In genomic region chr15:91314402-91315318, GRCm38 (mm10) we compare ENCODE assay signal across 10 mouse cellular contexts.
DNase-seq lines count a peak whose midpoint lies in the region; ATAC-seq and TF ChIP-seq lines count a peak whose summit lies in the region.
"Had no signal": no experiment of that assay in that cellular context is flagged by ENCODE, and none has a peak within 500 bp of the region (broad histone marks: within the 10 kb centered on the region; RNA-seq: fewer than 3 reads in every experiment).

No protein-coding gene starts in this region.

- peak overlapping the region; percentile 50 for H3K27ac ChIP-seq in gastrocnemius, adult 2 months
- peak overlapping the region; percentile 42; the same call in 1 of the 2 replicates for H3K27ac ChIP-seq in heart, embryonic 16.5 days (ENCODE audit: low read length)
- H3K27ac ChIP-seq in limb, embryonic 14.5 days (replicated peaks; ENCODE audit: low read depth, low read length), result no peak overlapping the region
- H3K27ac ChIP-seq: embryonic facial prominence, embryonic 13.5 days; heart, adult 2 months had no signal

- H3K27me3 ChIP-seq in heart, embryonic 16.5 days (ENCODE audit: control insufficient read depth, insufficient read depth, low read length), result no peaks in the 10 kb centered on the region
- no peaks in the 10 kb centered on the region for H3K27me3 ChIP-seq in limb, embryonic 14.5 days (ENCODE audit: control insufficient read depth, insufficient read depth, low read length)
- H3K27me3 ChIP-seq: embryonic facial prominence, embryonic 13.5 days had no signal

- H3K4me1 ChIP-seq in heart, embryonic 16.5 days (ENCODE audit: control insufficient read depth, insufficient read depth, low read length), result no peaks in the 10 kb centered on the region
- H3K4me1 ChIP-seq in limb, embryonic 14.5 days (ENCODE audit: control insufficient read depth, insufficient read depth, low read length), result peaks cover 10% of the 10 kb centered on the region

- H3K4me2 ChIP-seq in heart, embryonic 16.5 days (ENCODE audit: low read depth, low read length), result peak overlapping the region; percentile 12
- H3K4me2 ChIP-seq in limb, embryonic 14.5 days (replicated peaks; ENCODE audit: low read depth, low read length, severe bottlenecking), result peak overlapping the region; percentile 11; the same call in 1 of the 2 replicates
- H3K4me2 ChIP-seq: embryonic facial prominence, embryonic 13.5 days had no signal

- WGBS in heart, embryonic 16.5 days, result 76% methylated on average over 19 of the region's 19 CpGs
- WGBS in limb, embryonic 14.5 days, result 40% methylated on average over 19 of the region's 19 CpGs

- intact Hi-C loops in gastrocnemius, adult 2 months (cut with DNase I), result no loop called here
- intact Hi-C loops in gastrocnemius, postnatal 36 days (cut with DNase I), result no loop called here
- intact Hi-C loops in left cerebral cortex, postnatal 36 days (cut with DNase I), result no loop called here

- H3K4me3 ChIP-seq in gastrocnemius, adult 2 months, result peak overlapping the region; percentile 28
- 0 out of 2 replicates have a peak overlapping the region, but pooled peaks have one; percentile 8 for H3K4me3 ChIP-seq in heart, embryonic 16.5 days (ENCODE audit: low read length)
- H3K4me3 ChIP-seq in limb, embryonic 14.5 days (replicated peaks; ENCODE audit: low read length), result no peak overlapping the region
- H3K4me3 ChIP-seq: embryonic facial prominence, embryonic 13.5 days; heart, adult 2 months had no signal

- no peak for DNase-seq in gastrocnemius, adult 2 months
- DNase-seq in gastrocnemius, postnatal 36 days, result no peak
- peak; percentile 47 to 52 for DNase-seq in left cerebral cortex, postnatal 36 days (ENCODE audit: low spot score in 2 of 2)
- DNase-seq in left cerebral cortex, adult 8-10 months (ENCODE audit: low spot score in 2 of 2), result no peak
- peak; percentile 73 for DNase-seq in limb, embryonic 14.5 days (ENCODE audit: low spot score)
- DNase-seq in liver, result no peak

- H3K9ac ChIP-seq in heart, embryonic 16.5 days (ENCODE audit: low read length), result no peak overlapping the region
- H3K9ac ChIP-seq in limb, embryonic 14.5 days (ENCODE audit: low read depth, low read length, severe bottlenecking), result no peak overlapping the region
- H3K9ac ChIP-seq: embryonic facial prominence, embryonic 13.5 days had no signal

- H3K9me3 ChIP-seq in heart, embryonic 16.5 days (replicated peaks; ENCODE audit: control insufficient read depth, low read length), result no peaks in the 10 kb centered on the region
- H3K9me3 ChIP-seq in limb, embryonic 14.5 days (ENCODE audit: control insufficient read depth, low read length), result no peaks in the 10 kb centered on the region
- H3K9me3 ChIP-seq: embryonic facial prominence, embryonic 13.5 days had no signal

- H3K36me3 ChIP-seq in heart, embryonic 16.5 days (ENCODE audit: control insufficient read depth, insufficient read depth), result no peaks in the 10 kb centered on the region
- H3K36me3 ChIP-seq in limb, embryonic 14.5 days (ENCODE audit: control insufficient read depth, insufficient read depth, low read length), result no peaks in the 10 kb centered on the region
- H3K36me3 ChIP-seq: embryonic facial prominence, embryonic 13.5 days had no signal

- TF ChIP-seq POLR2A in limb, embryonic 14.5 days (IDR thresholded peaks at IDR 0.05; ENCODE audit: borderline replicate concordance, extremely low read depth, insufficient read depth, insufficient read length), result no peak

- no peak for TF ChIP-seq CTCF in gastrocnemius, adult 2 months (IDR thresholded peaks at IDR 0.05)

- ATAC-seq in heart, embryonic 16.5 days (replicated peaks; ENCODE audit: extremely low read depth, insufficient read depth, low FRiP score), result 0 out of 2 replicates have a peak, but pooled peaks have one; percentile 28
- ATAC-seq in limb, embryonic 14.5 days (ENCODE audit: low FRiP score, low read depth), result peak; percentile 73
- ATAC-seq in erythroblast, adult 5-6 weeks (replicated peaks; ENCODE audit: low FRiP score, poor library complexity, severe bottlenecking), result no peak

Comparison
In these comparisons a context has a peak if more than half of its experiments do, and no peak if none do; other contexts are left out.
1. DNase-seq: peak in left cerebral cortex, postnatal 36 days (2 of 2) and limb, embryonic 14.5 days (single experiment); none in gastrocnemius, adult 2 months (single experiment), gastrocnemius, postnatal 36 days (0 of 2), left cerebral cortex, adult 8-10 months (0 of 2) and liver (single experiment).